Mouse (Mus musculus) monocyte, adult 5-6 weeks (primary cell): ENCODE measurements at regions not wholly inside any gene's neighbourhood (a gene's known extent, or its start where the extent isn't known, plus 50 kb on each side); places are given as distances from the start of the nearest gene placed in this dataset.

Experiments
- ATAC-seq: fragments of 153-309, 156-312 bp; replicated peaks from 2 replicates; pipeline ENCODE4 v1.8.0; 2017; ENCODE audit warnings: mild to moderate bottlenecking; ENCODE audit not compliant: low TSS enrichment, insufficient number of reproducible peaks, severe bottlenecking, poor library complexity, low FRiP score

GRCm38 (mm10) chr2:145003509-145003908 lies 164.0 kb upstream of the Slc24a3 start:
- ATAC-seq, result no peak

DNA sequence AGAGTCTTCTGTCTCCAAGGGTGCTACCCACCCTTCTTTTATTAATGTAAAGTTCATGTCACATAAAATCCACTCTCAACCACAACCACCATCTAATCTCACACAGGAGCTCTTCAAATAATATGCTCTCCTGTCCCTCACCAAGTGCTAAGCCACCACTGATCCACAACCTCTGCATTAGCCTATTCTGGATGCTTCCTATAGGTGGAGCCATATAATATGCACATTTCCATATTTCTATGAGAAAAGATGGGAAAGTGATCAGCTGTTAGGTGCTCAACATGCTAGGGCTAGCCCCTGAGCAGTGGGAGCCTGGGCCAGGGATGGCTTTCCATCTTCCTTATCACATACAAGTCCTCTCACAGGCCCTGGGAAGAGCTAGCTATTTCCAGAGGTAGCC lies 156.9 kb upstream of the Slc24a3 start:
- no peak for ATAC-seq

- ATAC-seq, result no peak
Measured at GRCm38 (mm10) chr2:145011221-145011620, 156.3 kb upstream of the Slc24a3 start.

DNA sequence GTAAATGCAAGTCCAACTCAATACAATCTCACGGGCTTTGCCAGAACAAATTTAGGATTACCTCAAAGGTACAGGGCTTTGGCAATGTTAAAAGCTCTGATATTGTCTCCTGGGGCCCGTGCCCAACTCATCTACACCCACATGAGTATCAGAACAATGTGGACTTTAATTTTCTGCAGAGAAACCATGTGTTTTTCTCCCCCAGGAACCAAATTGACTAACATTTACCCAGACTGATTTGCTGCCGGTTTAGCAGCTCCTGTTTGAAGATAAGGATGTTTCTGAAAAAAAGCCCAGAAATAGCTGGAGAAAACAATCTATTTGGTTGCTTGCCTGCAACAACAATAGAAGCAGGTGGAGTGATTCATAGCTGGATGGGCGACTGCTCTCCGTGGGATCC lies 151.6 kb upstream of the Slc24a3 start:
- ATAC-seq, result no peak

GRCm38 (mm10) chr2:145016939-145017338 lies 150.6 kb upstream of the Slc24a3 start:
- ATAC-seq, result no peak

DNA sequence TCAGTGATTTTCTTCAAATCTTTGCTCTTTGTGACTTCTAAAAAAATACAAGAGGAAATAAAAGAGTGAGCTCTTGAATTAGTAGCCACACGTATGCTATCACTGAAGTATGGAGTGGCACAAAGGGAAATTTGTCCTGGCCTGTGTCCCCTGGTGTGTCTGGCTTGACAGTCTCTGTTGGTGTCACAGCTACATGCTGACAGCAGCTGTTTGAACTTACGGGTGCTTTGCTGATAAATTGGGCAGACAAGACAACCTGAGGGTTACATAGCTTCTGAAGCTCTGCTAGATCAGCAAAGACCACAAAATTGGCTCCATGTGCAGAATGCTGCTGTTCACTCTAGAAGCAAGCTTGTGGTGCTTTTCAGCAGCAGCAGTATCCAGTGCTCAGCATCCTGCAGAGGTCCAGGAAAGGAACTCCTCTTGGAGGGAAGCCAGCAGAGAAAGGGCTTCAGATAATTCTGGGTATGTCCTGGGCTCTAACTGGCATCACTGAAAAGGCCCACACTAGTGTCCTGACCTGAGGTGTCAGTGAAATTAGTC lies 149.9 kb upstream of the Slc24a3 start:
- no peak for ATAC-seq

DNA sequence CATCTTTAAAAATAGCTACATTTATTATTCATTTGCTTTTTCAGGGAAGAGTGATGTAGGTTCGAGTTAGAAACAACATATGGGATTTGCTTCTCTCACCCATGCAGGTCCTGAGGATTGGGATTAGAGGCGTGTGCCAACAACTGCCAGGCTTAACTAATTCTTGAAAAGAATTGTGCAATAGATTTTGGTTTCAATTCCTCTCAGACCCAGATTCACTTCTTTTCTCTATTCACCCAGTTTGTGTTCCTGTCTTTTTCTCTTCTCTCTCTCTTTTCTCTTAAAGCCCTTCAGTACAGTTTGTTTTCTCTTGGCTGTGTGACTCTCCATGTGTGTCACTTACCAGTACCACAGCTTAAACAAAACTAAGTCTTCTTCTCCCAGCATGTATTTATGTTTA lies 119.8 kb upstream of the Slc24a3 start:
- no peak for ATAC-seq

DNA sequence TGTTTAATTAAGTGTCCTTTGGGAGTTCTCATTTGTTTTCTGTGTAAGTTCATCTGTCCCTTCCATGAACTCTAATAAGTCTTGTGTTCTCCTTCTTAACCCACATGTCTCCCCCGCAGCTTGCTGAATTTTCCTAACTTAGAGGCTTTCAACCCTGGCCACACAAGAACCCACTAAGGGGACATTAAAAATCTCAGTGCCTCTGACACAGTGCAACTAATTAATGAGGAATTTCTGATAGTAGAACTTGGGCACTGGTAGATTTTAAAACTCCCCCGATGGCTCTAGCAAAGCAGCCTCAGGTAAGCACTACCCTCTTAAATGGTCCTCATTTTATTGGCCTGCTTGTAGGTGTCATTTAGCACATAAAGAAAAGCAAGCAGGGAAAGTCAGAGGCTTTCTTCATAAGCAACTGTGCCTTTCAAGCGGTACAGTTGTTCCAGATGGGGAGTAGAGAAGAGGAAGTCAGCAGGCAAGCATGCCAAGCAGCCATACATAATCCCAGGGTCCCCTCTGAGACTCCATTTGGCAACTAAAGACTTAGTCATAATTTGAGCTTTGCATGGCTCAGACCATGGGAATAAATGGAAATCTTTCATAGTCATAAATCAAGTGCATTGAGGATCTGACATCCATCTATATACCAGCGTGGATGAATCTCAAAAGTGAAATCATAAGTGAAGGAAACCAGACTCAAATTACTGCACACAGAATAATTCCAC lies 117.7 kb upstream of the Slc24a3 start:
- no peak for ATAC-seq

GRCm38 (mm10) chr2:145052405-145052804 lies 115.1 kb upstream of the Slc24a3 start:
- peak; percentile 62; the same call in 1 of the 2 replicates for ATAC-seq

GRCm38 (mm10) chr2:145056219-145056618 lies 111.3 kb upstream of the Slc24a3 start:
- no peak for ATAC-seq

GRCm38 (mm10) chr2:145056762-145057161 lies 110.8 kb upstream of the Slc24a3 start:
- ATAC-seq, result no peak

DNA sequence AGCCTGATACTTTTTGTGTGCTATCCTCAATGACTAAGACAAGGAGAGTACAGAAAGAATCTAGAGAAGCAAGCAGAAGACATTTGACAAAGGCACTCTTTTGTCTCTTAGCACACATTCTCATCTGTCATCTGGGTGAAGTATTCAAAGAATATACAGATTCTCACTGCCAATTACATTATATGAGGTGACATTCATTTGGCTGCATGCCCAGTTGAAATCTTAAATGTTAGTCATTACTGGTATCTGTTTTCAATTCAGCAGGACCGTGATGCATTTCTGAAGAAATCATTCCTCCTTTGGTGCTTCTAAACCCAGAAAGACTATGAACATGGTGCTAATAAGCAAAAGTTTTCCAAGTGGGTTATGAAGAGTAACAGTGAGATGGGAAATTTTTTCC lies 97.6 kb upstream of the Slc24a3 start:
- ATAC-seq, result no peak

DNA sequence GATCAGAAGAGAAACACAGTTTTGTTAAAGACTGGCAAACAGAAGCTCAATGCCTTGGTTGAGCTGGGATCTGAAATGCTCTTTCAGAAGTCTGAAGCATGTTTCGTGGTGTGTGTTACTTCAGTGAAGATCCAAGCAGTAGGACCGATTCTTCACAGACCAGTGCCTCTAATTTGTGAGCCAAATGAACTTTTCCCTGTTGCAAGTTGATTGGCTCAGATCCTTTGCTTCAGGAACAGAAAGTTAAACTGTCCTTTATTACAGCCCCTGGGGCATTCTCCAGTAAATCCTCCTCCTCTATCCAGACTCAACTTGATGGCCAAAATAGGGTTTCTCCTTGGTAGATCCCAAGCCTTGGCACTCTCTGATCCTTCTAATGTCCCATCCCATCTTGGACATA lies 85.6 kb upstream of the Slc24a3 start:
- no peak for ATAC-seq

DNA sequence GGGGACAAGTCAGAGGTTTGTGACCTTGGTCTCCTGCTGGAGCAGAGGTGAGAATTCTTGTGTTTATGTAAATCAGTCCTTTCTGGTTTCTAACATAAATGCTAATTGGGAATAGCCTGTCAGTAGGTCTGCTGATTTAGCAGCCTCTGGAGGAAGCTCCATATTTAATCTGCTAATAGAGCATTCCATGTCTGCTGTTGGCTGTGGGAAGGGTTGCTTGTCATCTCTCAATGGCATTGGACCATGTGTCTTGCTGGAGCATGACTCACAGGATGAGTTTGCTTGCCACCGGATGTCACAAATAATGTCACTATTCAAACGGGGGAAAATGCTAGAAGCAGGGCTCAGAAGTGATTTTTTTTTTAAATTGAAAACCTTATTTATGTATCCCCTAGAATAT lies 82.9 kb upstream of the Slc24a3 start:
- no peak for ATAC-seq

- ATAC-seq, result no peak
Measured at GRCm38 (mm10) chr2:145086118-145086517, 81.4 kb upstream of the Slc24a3 start.

- ATAC-seq, result no peak
Measured at GRCm38 (mm10) chr2:145103295-145103694, 64.3 kb upstream of the Slc24a3 start.

- ATAC-seq, result no peak
Measured at GRCm38 (mm10) chr2:145111615-145112014, 55.9 kb upstream of the Slc24a3 start.

- ATAC-seq, result no peak
Measured at GRCm38 (mm10) chr2:145115043-145115442, 52.5 kb upstream of the Slc24a3 start.
